Mouse (Mus musculus) G1E (cell line): ENCODE data around the gene Rras2. TPM values are rescaled to one million over a fixed set of nuclear protein-coding genes. Genes with fewer than 3 reads are reported as not detected.

Experiments used
- ATAC-seq: 2 replicates; pipeline ENCODE4 v1.8.0; 2016; ENCODE audit warnings: mild to moderate bottlenecking; ENCODE audit not compliant: insufficient number of reproducible peaks, poor library complexity, low FRiP score, severe bottlenecking; ENCODE audit errors: extremely low read depth
- DNase-seq: peaks from one replicate; pipeline ENCODE4 v3.0.0; 2012; ENCODE audit warnings: low spot score
- H3K27me3 ChIP-seq: 2 replicates; pipeline ENCODE4 v1.6.1; 2012; ENCODE audit warnings: mild to moderate bottlenecking, low read length, inconsistent platforms; ENCODE audit not compliant: insufficient read depth
- H3K36me3 ChIP-seq: replicated peaks from 2 replicates; pipeline ENCODE3; 2012; ENCODE audit warnings: mild to moderate bottlenecking, inconsistent platforms
- H3K4me1 ChIP-seq: 2 replicates; pipeline ENCODE4 v1.6.1; 2012; ENCODE audit warnings: low read depth, low read length, inconsistent platforms, mixed read lengths; ENCODE audit not compliant: insufficient read depth
- H3K4me3 ChIP-seq: 2 replicates; pipeline ENCODE4 v1.5.1; 2012; ENCODE audit warnings: low read depth, mild to moderate bottlenecking, inconsistent platforms, low read length, moderate library complexity, mixed read lengths
- H3K9me3 ChIP-seq: replicated peaks from 2 replicates; pipeline ENCODE4 v1.6.1; 2012; ENCODE audit warnings: inconsistent platforms
- CTCF ChIP-seq: IDR thresholded peaks from 2 replicates; pipeline ENCODE4 v1.5.1; 2012; ENCODE audit warnings: low read depth, low read length, inconsistent platforms, mixed read lengths
- GATA1 ChIP-seq: IDR thresholded peaks from 2 replicates; pipeline ENCODE4 v1.6.1; 2012; ENCODE audit warnings: borderline replicate concordance, low read length, inconsistent platforms, mixed read lengths
- GATA2 ChIP-seq: IDR thresholded peaks from 2 replicates; pipeline ENCODE4 v1.6.1; 2012; ENCODE audit warnings: low read depth, low read length, inconsistent platforms, borderline replicate concordance
- POLR2AphosphoS5 ChIP-seq: IDR thresholded peaks from 2 replicates; pipeline ENCODE4 v1.6.1; 2012; ENCODE audit warnings: low read depth, low read length, inconsistent platforms; ENCODE audit not compliant: insufficient replicate concordance
- TAL1 ChIP-seq: conservative IDR thresholded peaks from 2 replicates; pipeline ENCODE4 v1.6.1; 2012; ENCODE audit warnings: low read depth, low read length, inconsistent platforms, mixed read lengths
- polyA plus RNA-seq: library from polyadenylated mRNA; stranded (reverse); fragments of >175 nt; gene quantifications from 2 replicates; pipeline ENCODE4 v1.2.3, GENCODE M21; 2012
- total RNA-seq, 2 experiments: library from RNA; stranded (forward) in 1 of 2; stranded (reverse) in 1 of 2; fragments of 200-1000 nt in 1 of 2; fragments of >200 nt in 1 of 2; fragmentation: Nextera tagmentation in 1 of 2; gene quantifications; 2 replicates each; pipeline ENCODE4 v1.2.3; 2014 to 2017

Gene Rras2
- total and polyA plus RNA-seq, 3 experiments = 0.05 TPM; not detected in 2

- DNase-seq (no peak), ATAC-seq (no peak)
- no peaks in the 10 kb centered on the region for H3K36me3 ChIP-seq
- H3K27me3 ChIP-seq = peaks cover 5% of the 10 kb centered on the region; the same call in 1 of the 2 replicates
- no peaks in the 10 kb centered on the region for H3K9me3 ChIP-seq
- H3K4me1 ChIP-seq = no peaks in the 10 kb centered on the region
- TF ChIP-seq GATA1 = no peak
- no peak for TF ChIP-seq POLR2AphosphoS5
- TF ChIP-seq CTCF = no peak
- TF ChIP-seq GATA2 = no peak
- TF ChIP-seq TAL1 = no peak
- H3K4me3 ChIP-seq = no peak overlapping the region
Measured at GRCm38 (mm10) chr7:113997675-113998354, 119.8 kb downstream of the Rras2 start.

Other genes starting within 250 kb of the Rras2 start
- gene Copb1, start 136.9 kb upstream of the Rras2 start, total RNA-seq (2014; fragmentation: Nextera tagmentation) = 148 and 156 TPM in 2 replicates
- 87.1 and 99.9 TPM in 2 replicates for gene Copb1, start 136.9 kb upstream of the Rras2 start, total RNA-seq (2017)
- gene Copb1, start 136.9 kb upstream of the Rras2 start, polyA plus RNA-seq = 19.6 and 28.5 TPM in 2 replicates
- 338 and 390 TPM in 2 replicates for gene Psma1, start 158.3 kb upstream of the Rras2 start, total RNA-seq (2014; fragmentation: Nextera tagmentation)
- 397 and 416 TPM in 2 replicates for gene Psma1, start 158.3 kb upstream of the Rras2 start, total RNA-seq (2017)
- gene Psma1, start 158.3 kb upstream of the Rras2 start, polyA plus RNA-seq = 10.4 and 14.6 TPM in 2 replicates